Mouse (Mus musculus): Measurements from ENCODE around the gene Cep104. TPM values are rescaled to one million over a fixed set of nuclear protein-coding genes. Genes with fewer than 3 reads are reported as not detected.

Gene Cep104
- polyA plus RNA-seq (2014; fragmentation: Illumina TruSeq; extraction: RNeasy Lipid Tissue Mini Kit (QIAGEN cat#74804); ENCODE audit: low read depth, low replicate concordance): 12.6 TPM

DNA sequence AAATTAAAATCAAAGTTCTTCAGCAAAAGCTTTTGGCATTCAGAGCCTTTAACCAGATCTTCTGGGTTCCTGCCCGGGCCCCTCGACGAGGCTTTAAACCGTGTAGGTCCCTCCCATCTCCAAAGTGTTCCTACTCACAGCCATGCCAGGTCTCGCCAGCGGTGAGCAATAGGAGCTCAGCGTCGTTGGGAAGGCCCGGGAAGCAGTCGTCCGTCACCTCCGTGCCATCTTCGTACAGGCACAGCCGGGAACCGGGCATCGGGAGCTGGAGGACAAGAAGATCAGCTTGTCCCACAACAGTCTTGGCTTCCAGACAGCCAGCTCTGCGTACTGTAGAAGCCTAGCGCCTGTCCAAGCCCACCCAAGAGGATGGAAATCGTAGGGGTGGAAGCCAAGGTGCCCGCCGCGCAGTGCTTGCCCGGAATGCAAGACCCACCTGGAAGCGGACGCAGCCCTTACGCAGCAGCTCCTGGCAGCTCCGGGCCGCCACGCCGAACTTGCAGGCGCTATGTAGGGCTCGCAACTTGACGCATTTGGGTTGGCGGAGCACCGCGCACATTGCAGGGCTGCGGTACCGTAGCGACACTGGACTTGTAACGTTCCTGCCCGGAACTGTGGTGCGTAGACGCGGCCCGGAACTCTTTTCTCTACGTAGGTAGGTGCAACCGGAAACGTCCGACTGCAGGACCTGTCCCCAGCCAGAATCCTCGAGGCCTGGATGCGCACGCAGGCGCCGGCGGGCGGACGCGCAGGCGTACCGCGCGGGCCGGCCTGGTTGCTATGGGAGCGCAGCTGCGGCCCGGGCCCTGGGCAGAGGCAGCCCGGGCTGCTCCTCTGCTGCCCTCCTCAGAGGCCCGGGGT lies at the start of gene Cep104, which contains the start of gene Dffb:
Gene Cep104, plus strand, starts transcription at position 764 of the 861 bp plus-strand sequence.
Gene Dffb, minus strand, starts transcription at position 696 of the 861 bp plus-strand sequence.

DNA sequence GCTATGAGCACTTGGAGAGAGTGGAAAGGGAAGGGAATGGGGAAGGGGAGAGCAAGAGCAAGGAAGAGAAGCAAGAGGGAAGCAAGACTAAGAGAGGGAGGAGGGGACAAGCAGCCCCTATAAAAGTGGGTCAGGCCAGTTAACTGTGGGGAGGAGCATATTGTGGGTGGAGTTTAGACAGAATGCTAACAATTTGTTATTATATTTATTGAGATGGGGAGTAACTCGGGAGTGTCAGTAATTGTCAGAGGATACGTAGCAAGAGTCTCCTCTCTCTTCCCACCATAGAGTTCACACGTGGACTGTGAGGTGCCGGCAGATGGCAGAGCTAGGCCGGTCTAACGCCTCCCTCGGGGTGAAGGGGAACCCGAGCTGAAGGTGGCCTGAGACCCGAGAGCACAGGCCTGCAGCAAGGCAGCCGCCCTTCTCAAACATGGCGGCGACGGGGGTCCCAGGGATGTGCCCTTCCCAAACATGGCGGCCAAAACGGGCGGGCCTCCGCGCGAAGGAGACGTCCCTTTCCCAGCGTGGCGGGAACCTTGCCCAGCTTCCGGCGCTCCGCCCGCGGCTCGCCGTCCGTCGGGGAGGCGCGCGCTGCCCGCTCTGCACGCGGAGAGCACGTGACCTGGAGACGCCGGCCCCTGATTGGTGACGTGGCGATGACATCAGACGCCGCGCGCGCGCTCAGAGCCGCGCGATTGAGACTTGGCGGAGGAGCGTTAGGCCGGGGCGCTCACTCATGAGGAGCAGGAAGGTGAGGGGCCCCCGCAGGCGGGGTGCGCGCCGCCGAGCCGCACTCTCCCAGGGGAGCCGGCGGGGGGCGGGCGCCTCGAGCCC lies 18.2 kb upstream of the Cep104 start, which contains the start of gene A430005L14Rik:
Gene A430005L14Rik, plus strand, starts transcription at position 669 of the 837 bp plus-strand sequence.

DNA sequence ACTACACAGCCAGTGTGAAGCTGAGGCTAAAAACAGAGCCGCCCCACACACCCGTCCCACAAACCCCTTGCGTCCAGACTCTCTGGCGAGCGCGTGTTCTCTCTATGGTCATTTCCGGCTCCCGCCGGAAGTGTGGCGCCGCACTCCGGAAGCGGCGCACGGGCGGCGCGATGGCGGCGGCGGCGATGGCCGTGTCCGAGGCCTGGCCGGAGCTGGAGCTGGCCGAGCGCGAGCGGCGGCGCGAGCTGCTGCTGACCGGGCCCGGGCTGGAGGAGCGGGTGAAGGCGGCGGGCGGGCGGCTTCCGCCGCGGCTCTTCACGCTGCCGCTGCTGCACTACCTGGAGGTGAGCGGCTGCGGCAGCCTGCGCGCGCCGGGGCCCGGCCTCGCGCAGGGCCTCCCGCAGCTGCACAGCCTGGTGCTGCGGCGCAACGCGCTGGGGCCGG lies 36.7 kb downstream of the Cep104 start, which contains the start of gene Lrrc47:
Gene Lrrc47, plus strand, starts transcription at position 86 of the 444 bp plus-strand sequence.

DNA sequence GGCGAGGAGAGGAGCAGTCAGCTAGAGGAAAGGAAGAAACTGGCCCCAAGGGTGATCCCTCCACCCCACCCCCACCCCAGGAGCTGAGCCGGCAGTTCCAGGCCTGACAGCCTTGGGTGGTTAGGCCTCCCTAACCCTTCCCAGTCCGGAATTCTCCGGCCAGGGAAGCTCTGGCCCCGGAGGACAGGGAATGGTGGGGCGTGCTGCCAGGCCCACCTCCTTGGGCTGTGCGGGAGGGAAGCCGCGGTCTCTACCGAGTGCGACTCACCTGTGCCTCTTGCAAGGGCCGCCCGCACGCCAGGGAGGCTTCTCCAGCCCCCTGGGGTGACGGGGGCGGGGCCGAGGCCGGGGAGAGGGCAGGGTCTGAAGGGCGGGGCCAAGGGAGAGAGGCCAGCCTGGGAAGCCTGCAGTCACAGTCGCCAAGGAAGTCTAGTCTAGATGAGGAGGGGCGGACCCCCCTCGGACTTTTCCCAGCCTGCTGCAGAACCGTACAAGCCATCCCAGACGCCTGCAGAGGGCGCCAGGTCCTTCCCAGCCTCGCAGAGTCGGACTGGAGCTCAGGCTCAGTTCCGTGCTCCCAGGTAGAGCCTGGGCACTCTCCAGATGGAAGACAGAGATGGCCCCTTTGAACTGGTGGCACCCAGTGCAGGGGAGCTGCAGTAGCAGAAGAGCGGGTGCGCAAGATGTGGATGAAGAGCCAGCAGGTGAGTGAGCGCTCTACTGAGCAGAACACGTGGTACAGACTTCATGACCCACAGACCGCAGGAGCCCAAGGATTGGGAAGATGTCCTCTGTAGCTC lies 50.8 kb downstream of the Cep104 start, which contains the start of gene Smim1:
Gene Smim1, minus strand, starts transcription at position 590 of the 800 bp plus-strand sequence.

DNA sequence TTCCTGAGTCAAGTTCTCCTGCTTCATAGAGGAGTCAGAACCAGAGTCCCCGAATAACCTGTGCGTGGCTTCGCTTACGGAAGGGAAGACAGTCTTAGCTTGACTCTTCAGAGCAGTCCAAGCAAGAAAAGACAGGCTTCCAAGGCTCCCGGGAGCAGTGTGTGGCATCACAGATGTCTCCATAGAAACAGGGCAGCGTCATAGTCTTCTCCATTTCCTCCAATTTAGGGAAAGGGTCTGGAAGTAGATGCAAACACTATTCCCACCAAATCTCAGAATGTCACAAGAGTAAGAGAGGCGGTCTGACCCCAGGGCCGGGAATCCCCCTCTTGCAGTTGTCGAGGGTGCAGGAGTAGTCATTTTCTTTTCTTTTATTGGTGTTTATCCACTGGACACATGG lies 67.6 kb downstream of the Cep104 start, which contains the start of gene Ccdc27:
Gene Ccdc27, minus strand, starts transcription at position 101 of the 400 bp plus-strand sequence.

Other genes with a start within 250 kb of the Cep104 start
- 10.1 TPM for gene A430005L14Rik, start 18.0 kb upstream of the Cep104 start, polyA plus RNA-seq (2014; fragmentation: Illumina TruSeq; extraction: RNeasy Lipid Tissue Mini Kit (QIAGEN cat#74804); ENCODE audit: low read depth, low replicate concordance)
- gene Dffb, start 68 bp upstream of the Cep104 start, polyA plus RNA-seq (2014; fragmentation: Illumina TruSeq; extraction: RNeasy Lipid Tissue Mini Kit (QIAGEN cat#74804); ENCODE audit: low read depth, low replicate concordance): 8.5 TPM
- 10.1 TPM for gene Lrrc47, start 36.5 kb downstream of the Cep104 start, polyA plus RNA-seq (2014; fragmentation: Illumina TruSeq; extraction: RNeasy Lipid Tissue Mini Kit (QIAGEN cat#74804); ENCODE audit: low read depth, low replicate concordance)
- 0.09 TPM for gene Smim1, start 51.0 kb downstream of the Cep104 start, polyA plus RNA-seq (2014; fragmentation: Illumina TruSeq; extraction: RNeasy Lipid Tissue Mini Kit (QIAGEN cat#74804); ENCODE audit: low read depth, low replicate concordance)
- not detected for gene Ccdc27, start 67.5 kb downstream of the Cep104 start, polyA plus RNA-seq (2014; fragmentation: Illumina TruSeq; extraction: RNeasy Lipid Tissue Mini Kit (QIAGEN cat#74804); ENCODE audit: low read depth, low replicate concordance)
- gene Trp73, start 165.0 kb downstream of the Cep104 start, polyA plus RNA-seq (2014; fragmentation: Illumina TruSeq; extraction: RNeasy Lipid Tissue Mini Kit (QIAGEN cat#74804); ENCODE audit: low read depth, low replicate concordance): not detected
- gene Wrap73, start 167.2 kb downstream of the Cep104 start, polyA plus RNA-seq (2014; fragmentation: Illumina TruSeq; extraction: RNeasy Lipid Tissue Mini Kit (QIAGEN cat#74804); ENCODE audit: low read depth, low replicate concordance): 1.2 TPM
- 99.9 TPM for gene Tprgl, start 185.5 kb downstream of the Cep104 start, polyA plus RNA-seq (2014; fragmentation: Illumina TruSeq; extraction: RNeasy Lipid Tissue Mini Kit (QIAGEN cat#74804); ENCODE audit: low read depth, low replicate concordance)
- gene Megf6, start 195.5 kb downstream of the Cep104 start, polyA plus RNA-seq (2014; fragmentation: Illumina TruSeq; extraction: RNeasy Lipid Tissue Mini Kit (QIAGEN cat#74804); ENCODE audit: low read depth, low replicate concordance): 0.06 TPM

All from sigmoid colon, adult 10 weeks (tissue).